Comparison of ENCODE assay signal across 25 mouse cellular contexts in the genomic region with DNA sequence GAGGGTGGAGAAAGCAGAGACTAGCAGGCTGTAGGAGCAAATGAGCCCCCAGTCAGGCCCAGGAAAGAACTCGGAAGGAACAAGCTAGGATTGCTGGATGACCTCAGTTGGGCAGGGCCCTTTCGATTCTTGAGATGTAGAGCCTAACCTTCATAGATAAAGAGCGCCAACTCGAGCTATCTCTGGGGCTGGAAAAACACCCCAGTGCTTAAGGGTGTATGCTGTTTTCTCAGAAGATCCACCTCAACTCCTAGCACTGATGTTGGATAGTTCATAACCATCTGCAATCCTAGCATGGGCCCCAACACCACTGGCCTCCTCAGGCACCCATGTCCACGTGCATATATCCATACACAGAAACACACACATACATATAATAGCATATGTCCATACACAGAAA. TPM values are rescaled to one million over a fixed set of nuclear protein-coding genes. Genes with fewer than 3 reads are reported as not detected.
DNase-seq lines count a peak whose midpoint lies in the region; ATAC-seq and TF ChIP-seq lines count a peak whose summit lies in the region.
"Had no signal": no experiment of that assay in that cellular context is flagged by ENCODE, and none has a peak within 500 bp of the region (broad histone marks: within the 10 kb centered on the region; RNA-seq: fewer than 3 reads in every experiment).

No protein-coding gene starts in this region.

- no peaks in the 10 kb centered on the region for H3K36me3 ChIP-seq in heart, embryonic 15.5 days
- H3K36me3 ChIP-seq in heart, embryonic 11.5 days (ENCODE audit: control insufficient read depth, insufficient read depth, low read length) = no peaks in the 10 kb centered on the region
- no peaks in the 10 kb centered on the region for H3K36me3 ChIP-seq in CH12.LX (replicated peaks in 1 of 2; ENCODE audit: control insufficient read depth in 1 of 2, insufficient read depth in 1 of 2, low read length in 1 of 2)
- no peaks in the 10 kb centered on the region for H3K36me3 ChIP-seq in liver, embryonic 13.5 days
- H3K36me3 ChIP-seq: forebrain, embryonic 12.5 days; G1E; hindbrain, embryonic 10.5 days; limb, embryonic 15.5 days had no signal

- 65% methylated on average over 5 of the region's 5 CpGs for WGBS in heart, embryonic 15.5 days
- WGBS in heart, embryonic 11.5 days (ENCODE audit: insufficient replicate concordance) = 58% methylated on average over 5 of the region's 5 CpGs
- 15% methylated on average over 5 of the region's 5 CpGs for WGBS in liver, embryonic 13.5 days (ENCODE audit: insufficient replicate concordance)

- no peak for TF ChIP-seq CTCF in CH12.LX (conservative IDR thresholded peaks at IDR 0.05 in 1 of 2, IDR thresholded peaks at IDR 0.05 in 1 of 2; ENCODE audit: low read depth in 2 of 2, low read length in 2 of 2)

- intact Hi-C loops in left cerebral cortex, postnatal 25 days (cut with DNase I) = no loop called here

- peak overlapping the region; percentile 30 for H3K27ac ChIP-seq in heart, embryonic 15.5 days
- no peak overlapping the region for H3K27ac ChIP-seq in heart, embryonic 11.5 days (ENCODE audit: low read depth, low read length)
- peak overlapping the region; percentile 59 for H3K27ac ChIP-seq in CH12.LX (ENCODE audit: insufficient read depth, low read depth)
- H3K27ac ChIP-seq in liver, embryonic 13.5 days = peak overlapping the region; percentile 95
- H3K27ac ChIP-seq: forebrain, embryonic 12.5 days; hindbrain, embryonic 10.5 days; layer of hippocampus, adult 2 months; limb, embryonic 15.5 days had no signal

- H3K27me3 ChIP-seq in heart, embryonic 15.5 days = no peaks in the 10 kb centered on the region
- H3K27me3 ChIP-seq in heart, embryonic 11.5 days (ENCODE audit: control insufficient read depth, insufficient read depth, low read length) = no peaks in the 10 kb centered on the region
- no peaks in the 10 kb centered on the region for H3K27me3 ChIP-seq in CH12.LX (replicated peaks)
- no peaks in the 10 kb centered on the region for H3K27me3 ChIP-seq in liver, embryonic 13.5 days
- H3K27me3 ChIP-seq: forebrain, embryonic 12.5 days; limb, embryonic 15.5 days had no signal

- H3K4me3 ChIP-seq in heart, embryonic 15.5 days = no peak overlapping the region
- no peak overlapping the region for H3K4me3 ChIP-seq in heart, embryonic 11.5 days (ENCODE audit: low read depth, low read length)
- no peak overlapping the region for H3K4me3 ChIP-seq in CH12.LX (replicated peaks in 1 of 3; ENCODE audit: low read depth in 2 of 3, low read length in 2 of 3, poor library complexity in 1 of 3)
- H3K4me3 ChIP-seq in liver, embryonic 13.5 days (replicated peaks) = peak overlapping the region; percentile 22; the same call in 1 of the 2 replicates
- H3K4me3 ChIP-seq: forebrain, embryonic 12.5 days; hindbrain, embryonic 10.5 days; layer of hippocampus, adult 2 months; limb, embryonic 15.5 days had no signal

- H3K4me2 ChIP-seq in heart, embryonic 15.5 days = no peak overlapping the region
- H3K4me2 ChIP-seq in heart, embryonic 11.5 days = no peak overlapping the region
- H3K4me2 ChIP-seq in CH12.LX (ENCODE audit: insufficient read depth, low read depth, poor library complexity, severe bottlenecking) = no peak overlapping the region
- H3K4me2 ChIP-seq in liver, embryonic 13.5 days = peak overlapping the region; percentile 61
- H3K4me2 ChIP-seq: forebrain, embryonic 12.5 days; limb, embryonic 15.5 days; midbrain, embryonic 11.5 days had no signal

- H3K79me2 ChIP-seq in CH12.LX (replicated peaks; ENCODE audit: control insufficient read depth, extremely low read depth, insufficient read depth, poor library complexity, severe bottlenecking) = no peaks in the 10 kb centered on the region

- TF ChIP-seq RAD21 in CH12.LX (IDR thresholded peaks at IDR 0.05; ENCODE audit: low read depth, low read length) = no peak

- in situ Hi-C loops in CH12.LX (cut with MboI; ENCODE audit: low pct_ligation_motif_present, low pct_unique_long_range_greater_than_20kb, low sequenced_read_pairs) = no loop called here

- TF ChIP-seq POLR2A in CH12.LX (IDR thresholded peaks at IDR 0.05; ENCODE audit: low read depth, low read length) = no peak

- H3K4me1 ChIP-seq in heart, embryonic 15.5 days (replicated peaks) = peaks cover 38% of the 10 kb centered on the region
- H3K4me1 ChIP-seq in heart, embryonic 11.5 days (ENCODE audit: control insufficient read depth, insufficient read depth, low read length) = peaks cover 16% of the 10 kb centered on the region
- H3K4me1 ChIP-seq in CH12.LX (ENCODE audit: control insufficient read depth in 1 of 2, insufficient read depth in 2 of 2) = peaks cover 11 to 49% of the 10 kb centered on the region in 2 experiments
- H3K4me1 ChIP-seq in liver, embryonic 13.5 days (replicated peaks) = peaks cover 77% of the 10 kb centered on the region

- no peak overlapping the region for H3K9ac ChIP-seq in heart, embryonic 15.5 days
- H3K9ac ChIP-seq in heart, embryonic 11.5 days (ENCODE audit: low read depth, low read length) = no peak overlapping the region
- no peak overlapping the region for H3K9ac ChIP-seq in CH12.LX (ENCODE audit: insufficient read depth, low read depth)
- H3K9ac ChIP-seq in liver, embryonic 13.5 days = peak overlapping the region; percentile 60
- H3K9ac ChIP-seq: forebrain, embryonic 12.5 days; limb, embryonic 15.5 days had no signal

- dilution Hi-C loops in CH12.LX (cut with MboI; ENCODE audit: extremely low pct_ligation_motif_present, extremely low pct_unique_long_range_greater_than_20kb, low sequenced_read_pairs) = no loop called here

- ATAC-seq in heart, embryonic 15.5 days (replicated peaks; ENCODE audit: insufficient number of reproducible peaks, insufficient read depth, low FRiP score, low read depth) = no peak
- ATAC-seq in heart, embryonic 11.5 days (replicated peaks; ENCODE audit: insufficient number of reproducible peaks, low FRiP score, low TSS enrichment) = no peak
- ATAC-seq in liver, embryonic 13.5 days (ENCODE audit: low read depth) = peak; percentile 94
- no peak for ATAC-seq in granulocyte monocyte progenitor cell, adult 5-6 weeks (replicated peaks; ENCODE audit: poor library complexity, severe bottlenecking)

- no peak for DNase-seq in CH12.LX (ENCODE audit: extremely low read depth)
- DNase-seq in c-Kit-positive CD71-positive TER-119-negative erythroid progenitor cells, embryonic 14.5 days (ENCODE audit: low read depth) = peak; percentile 67
- peak; percentile 65 for DNase-seq in liver, embryonic 13.5 days
- DNase-seq in left cerebral cortex, postnatal 25 days (ENCODE audit: low spot score in 2 of 2) = no peak
- DNase-seq in layer of hippocampus, adult 8-10 months (ENCODE audit: low spot score in 2 of 2) = no peak
- DNase-seq: adrenal gland, postnatal 25 days; cerebellum, postnatal 25 days; lung, postnatal 14 days; right cerebral cortex, adult 18-20 months; spleen, adult 18-20 months had no signal

- no peak for TF ChIP-seq EP300 in CH12.LX (IDR thresholded peaks at IDR 0.05; ENCODE audit: low read length)

- no peaks in the 10 kb centered on the region for H3K9me3 ChIP-seq in heart, embryonic 15.5 days (replicated peaks)
- H3K9me3 ChIP-seq in heart, embryonic 11.5 days (replicated peaks; ENCODE audit: control insufficient read depth, low read length) = no peaks in the 10 kb centered on the region
- peaks cover 2% of the 10 kb centered on the region for H3K9me3 ChIP-seq in CH12.LX (replicated peaks; ENCODE audit: low read length)
- no peaks in the 10 kb centered on the region for H3K9me3 ChIP-seq in liver, embryonic 13.5 days (replicated peaks)
- H3K9me3 ChIP-seq: forebrain, embryonic 12.5 days; G1E; hindbrain, embryonic 10.5 days; limb, embryonic 15.5 days had no signal

TF ChIP-seq in CH12.LX, 34 proteins besides CTCF, POLR2A, EP300 and RAD21:
- TF ChIP-seq TBP (conservative IDR thresholded peaks at IDR 0.05; ENCODE audit: low read depth, low read length) (no peak), ZNF384 (IDR thresholded peaks at IDR 0.05; ENCODE audit: low read depth, low read length) (no peak), MAX (IDR thresholded peaks at IDR 0.05; ENCODE audit: low read length) (0 out of 2 replicates have a peak, but pooled peaks have one; percentile 0)

RNA-seq across cellular contexts. Expression of gene Gm11084, which starts 15.5 kb away (rescaled TPM):
- not detected in 2 replicates for polyA plus RNA-seq in heart, embryonic 15.5 days (2015; fragmentation: Nextera tagmentation; extraction: Ambion mirVana)
- polyA plus RNA-seq in heart, embryonic 11.5 days (2014; fragmentation: Nextera tagmentation; extraction: Ambion mirVana) = not detected in 2 replicates
- total RNA-seq in CH12.LX (2012; rRNA removed) (not detected in 2 replicates), CH12.LX (2014; rRNA removed) (not detected in 2 replicates)
- not detected in 2 replicates for polyA plus RNA-seq in CH12.LX (2012; ENCODE audit: insufficient read length, low read depth)
- polyA plus RNA-seq in liver, embryonic 13.5 days (2015; fragmentation: Nextera tagmentation; extraction: Ambion mirVana) = not detected in 2 replicates
- not detected in 2 replicates for total RNA-seq in granulocyte monocyte progenitor cell, adult 5-6 weeks (2014; fragmentation: Nextera tagmentation)
- total RNA-seq in granulocyte monocyte progenitor cell, adult 5-6 weeks (2017) = not detected in 2 replicates
- total RNA-seq in left cerebral cortex, postnatal 25 days (2021) = not detected
- total RNA-seq in layer of hippocampus, adult 8-10 months (2022) = not detected
- total RNA-seq: adrenal gland, postnatal 25 days; G1E; gastrocnemius, postnatal 4 days; layer of hippocampus, adult 2 months; left cerebral cortex, postnatal 10 days; neutrophil, adult 5-6 weeks had no signal
- polyA plus RNA-seq: embryonic facial prominence, embryonic 11.5 days; forebrain, embryonic 12.5 days; G1E; hindbrain, embryonic 10.5 days; inflammation-experienced regulatory T-cells, adult 6 months; kidney, embryonic 14.5 days; limb, embryonic 15.5 days; midbrain, embryonic 11.5 days had no signal

RNA-seq across cellular contexts. Expression of gene Sp3, which starts 21.7 kb away (rescaled TPM):
- 31.3 and 35.5 TPM in 2 replicates for polyA plus RNA-seq in heart, embryonic 15.5 days (2015; fragmentation: Nextera tagmentation; extraction: Ambion mirVana)
- polyA plus RNA-seq in heart, embryonic 11.5 days (2014; fragmentation: Nextera tagmentation; extraction: Ambion mirVana) = 37.0 and 40.2 TPM in 2 replicates
- total RNA-seq in CH12.LX (2012; rRNA removed) = 37.7 and 41.8 TPM in 2 replicates
- total RNA-seq in CH12.LX (2014; rRNA removed) = 86.8 and 95.7 TPM in 2 replicates
- polyA plus RNA-seq in CH12.LX (2012; ENCODE audit: insufficient read length, low read depth) = 33.8 and 40.4 TPM in 2 replicates
- polyA plus RNA-seq in liver, embryonic 13.5 days (2015; fragmentation: Nextera tagmentation; extraction: Ambion mirVana) = 29.6 and 37.6 TPM in 2 replicates
- 74.7 and 79.6 TPM in 2 replicates for total RNA-seq in granulocyte monocyte progenitor cell, adult 5-6 weeks (2014; fragmentation: Nextera tagmentation)
- total RNA-seq in granulocyte monocyte progenitor cell, adult 5-6 weeks (2017) = 123 and 136 TPM in 2 replicates
- total RNA-seq in left cerebral cortex, postnatal 25 days (2021) = 10 to 100 TPM; 50.2 to 55.8 TPM
- total RNA-seq in layer of hippocampus, adult 8-10 months (2022) = 10 to 100 TPM; 58.5 to 74.7 (median 68.0) TPM

Comparison
In these comparisons a context has a peak if more than half of its experiments do, and no peak if none do; other contexts are left out.
1. DNase-seq: peak in c-Kit-positive CD71-positive TER-119-negative erythroid progenitor cells, embryonic 14.5 days (single experiment) and liver, embryonic 13.5 days (single experiment); none in CH12.LX (single experiment), left cerebral cortex, postnatal 25 days (0 of 2) and layer of hippocampus, adult 8-10 months (0 of 2).